Mouse (Mus musculus): ENCODE measurements around the gene Adamts4. TPM values are rescaled to one million over a fixed set of nuclear protein-coding genes. Genes with fewer than 3 reads are reported as not detected.
A peak's percentile ranks its signal among the peaks of the same experiment; 100 is the strongest.

The Adamts4 gene
- polyA plus RNA-seq, 1 experiment = not detected

- H3K4me1 ChIP-seq (ENCODE audit: control insufficient read depth, insufficient read depth, low read length) = no peaks in the 10 kb centered on the region; the same call in 1 of the 2 replicates
- WGBS = 86% methylated on average over 10 of the region's 10 CpGs
- TF ChIP-seq CTCF (IDR thresholded peaks at IDR 0.05; ENCODE audit: control insufficient read depth, insufficient read depth, low read length) (no peak), POLR2A (IDR thresholded peaks at IDR 0.05; ENCODE audit: borderline replicate concordance, control insufficient read depth, low read depth, low read length) (no peak)
- H3K4me3 ChIP-seq (replicated peaks; ENCODE audit: control insufficient read depth, low read depth, low read length) = no peak within 1 kb of the TSS
- no peak within 1 kb of the TSS for H3K27ac ChIP-seq (ENCODE audit: control insufficient read depth, insufficient read depth, low read depth, low read length, poor library complexity)
Observed at GRCm38 (mm10) chr1:171213801-171214496, 36.3 kb upstream of the Adamts4 start, which contains the start of gene Nr1i3. Gene Nr1i3, plus strand, starts transcription at chr1:171213970.

GRCm38 (mm10) chr1:171216241-171216955 is 33.8 kb upstream of the Adamts4 start:
- no peak for TF ChIP-seq CTCF (IDR thresholded peaks at IDR 0.05; ENCODE audit: control insufficient read depth, insufficient read depth, low read length)
- WGBS = 69% methylated on average over 18 of the region's 18 CpGs
- H3K27ac ChIP-seq (ENCODE audit: control insufficient read depth, insufficient read depth, low read depth, low read length, poor library complexity) = no peak overlapping the region
- no peak overlapping the region for H3K4me3 ChIP-seq (replicated peaks; ENCODE audit: control insufficient read depth, low read depth, low read length)
- peaks cover 1% of the 10 kb centered on the region; the same call in 1 of the 2 replicates for H3K4me1 ChIP-seq (ENCODE audit: control insufficient read depth, insufficient read depth, low read length)

- no peak overlapping the region for H3K4me3 ChIP-seq (replicated peaks; ENCODE audit: control insufficient read depth, low read depth, low read length)
- peaks cover 3% of the 10 kb centered on the region for H3K4me1 ChIP-seq (ENCODE audit: control insufficient read depth, insufficient read depth, low read length)
- no peak overlapping the region for H3K27ac ChIP-seq (ENCODE audit: control insufficient read depth, insufficient read depth, low read depth, low read length, poor library complexity)
- peak; percentile 88 for TF ChIP-seq CTCF (IDR thresholded peaks at IDR 0.05; ENCODE audit: control insufficient read depth, insufficient read depth, low read length)
- no peak for TF ChIP-seq POLR2A (IDR thresholded peaks at IDR 0.05; ENCODE audit: borderline replicate concordance, control insufficient read depth, low read depth, low read length)
- 10% methylated on average over 10 of the region's 10 CpGs for WGBS
Observed at GRCm38 (mm10) chr1:171220871-171221270, 29.4 kb upstream of the Adamts4 start.

- H3K4me1 ChIP-seq (ENCODE audit: control insufficient read depth, insufficient read depth, low read length) = peaks cover 3% of the 10 kb centered on the region
- 8% methylated on average over 22 of the region's 22 CpGs for WGBS
- peak overlapping the region; percentile 70 for H3K4me3 ChIP-seq (replicated peaks; ENCODE audit: control insufficient read depth, low read depth, low read length)
- no peak overlapping the region for H3K27ac ChIP-seq (ENCODE audit: control insufficient read depth, insufficient read depth, low read depth, low read length, poor library complexity)
- TF ChIP-seq CTCF (IDR thresholded peaks at IDR 0.05; ENCODE audit: control insufficient read depth, insufficient read depth, low read length) = no peak
Observed at GRCm38 (mm10) chr1:171221281-171222193, 28.7 kb upstream of the Adamts4 start.

GRCm38 (mm10) chr1:171222238-171223155 is 27.7 kb upstream of the Adamts4 start, which contains the start of gene Tomm40l:
Gene Tomm40l, minus strand, starts transcription at chr1:171222514.
- Histone ChIP-seq H3K4me1 (ENCODE audit: control insufficient read depth, insufficient read depth, low read length) (peaks cover 3% of the 10 kb centered on the region), H3K4me3 (replicated peaks; ENCODE audit: control insufficient read depth, low read depth, low read length) (peak within 1 kb of the TSS; percentile 70), H3K27ac (ENCODE audit: control insufficient read depth, insufficient read depth, low read depth, low read length, poor library complexity) (peak within 1 kb of the TSS; percentile 28)
- 2% methylated on average over 28 of the region's 28 CpGs for WGBS
- peak; percentile 8; the same call in 1 of the 2 replicates for TF ChIP-seq CTCF (IDR thresholded peaks at IDR 0.05; ENCODE audit: control insufficient read depth, insufficient read depth, low read length)
- TF ChIP-seq POLR2A (IDR thresholded peaks at IDR 0.05; ENCODE audit: borderline replicate concordance, control insufficient read depth, low read depth, low read length) = no peak

GRCm38 (mm10) chr1:171223168-171223567 is 27.1 kb upstream of the Adamts4 start:
- 61% methylated on average over 6 of the region's 6 CpGs for WGBS
- peak overlapping the region; percentile 28; the same call in 1 of the 2 replicates for H3K27ac ChIP-seq (ENCODE audit: control insufficient read depth, insufficient read depth, low read depth, low read length, poor library complexity)
- TF ChIP-seq CTCF (IDR thresholded peaks at IDR 0.05; ENCODE audit: control insufficient read depth, insufficient read depth, low read length) = no peak
- no peak for TF ChIP-seq POLR2A (IDR thresholded peaks at IDR 0.05; ENCODE audit: borderline replicate concordance, control insufficient read depth, low read depth, low read length)
- H3K4me3 ChIP-seq (replicated peaks; ENCODE audit: control insufficient read depth, low read depth, low read length) = peak overlapping the region; percentile 39
- peaks cover 3% of the 10 kb centered on the region for H3K4me1 ChIP-seq (ENCODE audit: control insufficient read depth, insufficient read depth, low read length)

GRCm38 (mm10) chr1:171223796-171224195 is 26.4 kb upstream of the Adamts4 start:
- TF ChIP-seq CTCF (IDR thresholded peaks at IDR 0.05; ENCODE audit: control insufficient read depth, insufficient read depth, low read length) (no peak), POLR2A (IDR thresholded peaks at IDR 0.05; ENCODE audit: borderline replicate concordance, control insufficient read depth, low read depth, low read length) (no peak)
- Histone ChIP-seq H3K4me1 (ENCODE audit: control insufficient read depth, insufficient read depth, low read length) (peaks cover 3% of the 10 kb centered on the region), H3K27ac (ENCODE audit: control insufficient read depth, insufficient read depth, low read depth, low read length, poor library complexity) (no peak overlapping the region), H3K4me3 (replicated peaks; ENCODE audit: control insufficient read depth, low read depth, low read length) (no peak overlapping the region)
- 78% methylated on average over 2 of the region's 2 CpGs for WGBS
